Mouse (Mus musculus): Measurements from ENCODE around the gene Gm3002. TPM values are rescaled to one million over a fixed set of nuclear protein-coding genes. Genes with fewer than 3 reads are reported as not detected.
"Not testable (repeated sequence)": the region's sequence is repeated elsewhere in the genome, so short reads cannot be mapped to it uniquely, and the experiment has no call there.

Gm3002 gene
- 0.42 and 0.63 TPM in 2 replicates for polyA plus RNA-seq (2014; fragmentation: Nextera tagmentation; extraction: Ambion mirVana)

DNA sequence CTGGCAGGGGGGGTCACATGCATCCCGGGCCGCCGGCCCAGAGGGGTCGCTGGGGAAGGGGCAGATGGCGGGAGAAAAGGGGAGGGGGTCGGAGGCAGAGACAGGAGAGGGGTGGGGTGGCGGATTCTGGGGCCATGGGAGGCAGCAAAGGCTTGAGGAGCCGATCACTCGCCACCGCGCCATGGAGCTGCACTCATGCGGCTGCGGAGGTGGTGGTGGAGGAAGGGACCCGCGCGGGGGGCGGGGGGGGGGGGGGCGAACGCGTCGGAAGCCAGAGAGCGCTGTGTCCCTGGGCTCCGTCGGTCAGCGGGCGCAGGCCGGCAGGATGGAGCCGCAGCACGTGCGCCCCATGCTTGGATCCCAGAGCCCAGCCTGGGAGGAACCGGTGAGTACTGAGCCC is at the start of gene Gm3002:
Gm3002 (plus strand) TSS at position 301 of the 400 bp plus-strand sequence.
- H3K4me3 ChIP-seq (ENCODE audit: low read depth, low read length); H3K9me3 ChIP-seq (ENCODE audit: control insufficient read depth, low read length); H3K4me2 ChIP-seq; H3K9ac ChIP-seq (ENCODE audit: low read length); H3K27me3 ChIP-seq (ENCODE audit: control insufficient read depth, insufficient read depth, low read length); H3K36me3 ChIP-seq (ENCODE audit: control insufficient read depth, insufficient read depth, low read length); DNase-seq (ENCODE audit: low spot score, missing footprints); H3K27ac ChIP-seq (ENCODE audit: low read depth, low read length); ATAC-seq (ENCODE audit: low FRiP score); H3K4me1 ChIP-seq (ENCODE audit: control insufficient read depth, insufficient read depth, low read length): not testable (repeated sequence)
- no CpG with 5 or more reads among the region's 31 CpGs for WGBS

- not testable (repeated sequence) for H3K4me2 ChIP-seq; H3K4me1 ChIP-seq (ENCODE audit: control insufficient read depth, insufficient read depth, low read length); H3K9ac ChIP-seq (ENCODE audit: low read length); H3K27me3 ChIP-seq (ENCODE audit: control insufficient read depth, insufficient read depth, low read length); DNase-seq (ENCODE audit: low spot score, missing footprints); H3K36me3 ChIP-seq (ENCODE audit: control insufficient read depth, insufficient read depth, low read length); ATAC-seq (ENCODE audit: low FRiP score); H3K4me3 ChIP-seq (ENCODE audit: low read depth, low read length); H3K27ac ChIP-seq (ENCODE audit: low read depth, low read length); H3K9me3 ChIP-seq (ENCODE audit: control insufficient read depth, low read length)
- WGBS: no CpG with 5 or more reads among the region's 2 CpGs
Observed at GRCm38 (mm10) chr14:3845945-3846344, 36.1 kb downstream of the Gm3002 start, which contains the start of gene Gm3033. Gm3033 (plus strand) TSS chr14:3846245.

- DNase-seq (ENCODE audit: low spot score, missing footprints); H3K36me3 ChIP-seq (ENCODE audit: control insufficient read depth, insufficient read depth, low read length); H3K27ac ChIP-seq (ENCODE audit: low read depth, low read length); H3K9ac ChIP-seq (ENCODE audit: low read length); H3K4me1 ChIP-seq (ENCODE audit: control insufficient read depth, insufficient read depth, low read length); H3K4me3 ChIP-seq (ENCODE audit: low read depth, low read length); ATAC-seq (ENCODE audit: low FRiP score); H3K4me2 ChIP-seq; H3K27me3 ChIP-seq (ENCODE audit: control insufficient read depth, insufficient read depth, low read length); H3K9me3 ChIP-seq (ENCODE audit: control insufficient read depth, low read length): not testable (repeated sequence)
- no CpG with 5 or more reads among the region's 1 CpGs for WGBS
Observed at GRCm38 (mm10) chr14:3883872-3884271, 74.0 kb downstream of the Gm3002 start, which contains the start of gene Gm2916. Gm2916 (plus strand) TSS chr14:3884172.

GRCm38 (mm10) chr14:3931456-3931855 is 121.6 kb downstream of the Gm3002 start, which contains the start of gene Gm3029:
Gm3029 (plus strand) TSS chr14:3931756.
- H3K4me3 ChIP-seq (ENCODE audit: low read depth, low read length); H3K4me1 ChIP-seq (ENCODE audit: control insufficient read depth, insufficient read depth, low read length); H3K4me2 ChIP-seq; H3K36me3 ChIP-seq (ENCODE audit: control insufficient read depth, insufficient read depth, low read length); H3K27me3 ChIP-seq (ENCODE audit: control insufficient read depth, insufficient read depth, low read length); H3K9ac ChIP-seq (ENCODE audit: low read length); H3K27ac ChIP-seq (ENCODE audit: low read depth, low read length); H3K9me3 ChIP-seq (ENCODE audit: control insufficient read depth, low read length); DNase-seq (ENCODE audit: low spot score, missing footprints); ATAC-seq (ENCODE audit: low FRiP score): not testable (repeated sequence)
- 57% methylated on average over 1 of the region's 2 CpGs for WGBS

GRCm38 (mm10) chr14:3963247-3963646 is 153.4 kb downstream of the Gm3002 start, which contains the start of gene Gm3095:
Gm3095 (plus strand) TSS chr14:3963547.
- not testable (repeated sequence) for H3K4me3 ChIP-seq (ENCODE audit: low read depth, low read length); H3K9ac ChIP-seq (ENCODE audit: low read length); H3K4me1 ChIP-seq (ENCODE audit: control insufficient read depth, insufficient read depth, low read length); ATAC-seq (ENCODE audit: low FRiP score); H3K27ac ChIP-seq (ENCODE audit: low read depth, low read length); H3K9me3 ChIP-seq (ENCODE audit: control insufficient read depth, low read length); H3K4me2 ChIP-seq; H3K36me3 ChIP-seq (ENCODE audit: control insufficient read depth, insufficient read depth, low read length); DNase-seq (ENCODE audit: low spot score, missing footprints); H3K27me3 ChIP-seq (ENCODE audit: control insufficient read depth, insufficient read depth, low read length)
- WGBS: no CpG with 5 or more reads among the region's 2 CpGs

DNA sequence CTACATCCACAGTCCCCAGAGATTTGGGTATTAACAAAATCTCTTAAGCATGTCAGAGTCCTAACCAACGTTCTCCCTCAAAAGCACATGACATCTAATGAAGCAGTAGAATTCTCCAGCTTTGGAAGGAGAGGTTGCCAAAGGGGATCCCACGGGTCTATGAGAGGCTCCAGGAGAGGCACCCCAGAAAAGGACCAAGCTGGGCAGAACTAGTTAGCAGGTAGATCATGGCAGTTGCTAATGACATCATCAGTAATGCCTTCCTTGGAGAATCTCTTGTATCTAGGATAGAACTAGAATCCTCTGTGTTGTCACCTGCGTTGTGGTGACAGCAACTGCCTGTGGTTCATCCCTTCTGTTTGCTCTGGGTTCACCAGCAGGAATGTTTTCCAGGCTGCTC is 188.2 kb downstream of the Gm3002 start, which contains the start of gene Gm3099:
Gm3099 (plus strand) TSS at position 301 of the 400 bp plus-strand sequence.
- DNase-seq (ENCODE audit: low spot score, missing footprints); ATAC-seq (ENCODE audit: low FRiP score); H3K9me3 ChIP-seq (ENCODE audit: control insufficient read depth, low read length); H3K4me3 ChIP-seq (ENCODE audit: low read depth, low read length); H3K4me2 ChIP-seq; H3K27ac ChIP-seq (ENCODE audit: low read depth, low read length); H3K4me1 ChIP-seq (ENCODE audit: control insufficient read depth, insufficient read depth, low read length); H3K9ac ChIP-seq (ENCODE audit: low read length); H3K27me3 ChIP-seq (ENCODE audit: control insufficient read depth, insufficient read depth, low read length); H3K36me3 ChIP-seq (ENCODE audit: control insufficient read depth, insufficient read depth, low read length): not testable (repeated sequence)
- WGBS: 75% methylated on average over 1 of the region's 3 CpGs

Other genes with a start within 250 kb of the Gm3002 start
- gene Gm3012, start 175.6 kb upstream of the Gm3002 start, polyA plus RNA-seq (2014; fragmentation: Nextera tagmentation; extraction: Ambion mirVana): not detected in 2 replicates
- 1.8 and 1.9 TPM in 2 replicates for gene Gm3020, start 158.0 kb upstream of the Gm3002 start, polyA plus RNA-seq (2014; fragmentation: Nextera tagmentation; extraction: Ambion mirVana)
- not detected in 2 replicates for gene Gm3043, start 121.3 kb upstream of the Gm3002 start, polyA plus RNA-seq (2014; fragmentation: Nextera tagmentation; extraction: Ambion mirVana)
- not detected in 2 replicates for gene Gm3033, start 36.2 kb downstream of the Gm3002 start, polyA plus RNA-seq (2014; fragmentation: Nextera tagmentation; extraction: Ambion mirVana)
- not detected in 2 replicates for gene Gm2916, start 74.1 kb downstream of the Gm3002 start, polyA plus RNA-seq (2014; fragmentation: Nextera tagmentation; extraction: Ambion mirVana)
- not detected in 2 replicates for gene Gm3029, start 121.7 kb downstream of the Gm3002 start, polyA plus RNA-seq (2014; fragmentation: Nextera tagmentation; extraction: Ambion mirVana)
- gene Gm3095, start 153.5 kb downstream of the Gm3002 start, polyA plus RNA-seq (2014; fragmentation: Nextera tagmentation; extraction: Ambion mirVana): 0.16 TPM in 1 of 2 replicates, not detected in the other
- not detected in 2 replicates for gene Gm3099, start 188.3 kb downstream of the Gm3002 start, polyA plus RNA-seq (2014; fragmentation: Nextera tagmentation; extraction: Ambion mirVana)
- gene Gm5796, start 213.9 kb downstream of the Gm3002 start, polyA plus RNA-seq (2014; fragmentation: Nextera tagmentation; extraction: Ambion mirVana): 0.27 and 0.66 TPM in 2 replicates

All from midbrain, embryonic 11.5 days (tissue).